Mouse (Mus musculus): ENCODE results near the gene Entpd1.

Gene Entpd1

GRCm38 (mm10) chr19:40665778-40666177 is 53.6 kb downstream of the Entpd1 start:
- DNase-seq (ENCODE audit: low spot score) = no peak

- no peak for DNase-seq (ENCODE audit: low spot score)
Measured at GRCm38 (mm10) chr19:40667111-40667510, 54.9 kb downstream of the Entpd1 start.

GRCm38 (mm10) chr19:40675329-40675728 is 63.2 kb downstream of the Entpd1 start:
- no peak for DNase-seq (ENCODE audit: low spot score)

- no peak for DNase-seq (ENCODE audit: low spot score)
Measured at GRCm38 (mm10) chr19:40678087-40678486, 65.9 kb downstream of the Entpd1 start.

GRCm38 (mm10) chr19:40678532-40679307 is 66.6 kb downstream of the Entpd1 start:
- DNase-seq (ENCODE audit: low spot score) = no peak

- no peak for DNase-seq (ENCODE audit: low spot score)
Measured at GRCm38 (mm10) chr19:40679632-40680031, 67.5 kb downstream of the Entpd1 start.

GRCm38 (mm10) chr19:40684124-40684523 is 72.0 kb downstream of the Entpd1 start:
- no peak for DNase-seq (ENCODE audit: low spot score)

GRCm38 (mm10) chr19:40684566-40684965 is 72.4 kb downstream of the Entpd1 start:
- DNase-seq (ENCODE audit: low spot score) = no peak

GRCm38 (mm10) chr19:40687291-40687927 is 75.2 kb downstream of the Entpd1 start:
- DNase-seq (ENCODE audit: low spot score) = no peak

GRCm38 (mm10) chr19:40693201-40693600 is 81.0 kb downstream of the Entpd1 start:
- no peak for DNase-seq (ENCODE audit: low spot score)

GRCm38 (mm10) chr19:40696116-40696515 is 84.0 kb downstream of the Entpd1 start:
- DNase-seq (ENCODE audit: low spot score) = no peak

- no peak for DNase-seq (ENCODE audit: low spot score)
Measured at GRCm38 (mm10) chr19:40698103-40698853, 86.1 kb downstream of the Entpd1 start.

GRCm38 (mm10) chr19:40699816-40700215 is 87.7 kb downstream of the Entpd1 start:
- DNase-seq (ENCODE audit: low spot score) = no peak

GRCm38 (mm10) chr19:40702406-40702805 is 90.2 kb downstream of the Entpd1 start:
- no peak for DNase-seq (ENCODE audit: low spot score)

- no peak for DNase-seq (ENCODE audit: low spot score)
Measured at GRCm38 (mm10) chr19:40712889-40713628, 100.9 kb downstream of the Entpd1 start.

GRCm38 (mm10) chr19:40714700-40715099 is 102.5 kb downstream of the Entpd1 start:
- no peak for DNase-seq (ENCODE audit: low spot score)

GRCm38 (mm10) chr19:40716981-40717380 is 104.8 kb downstream of the Entpd1 start:
- no peak for DNase-seq (ENCODE audit: low spot score)

GRCm38 (mm10) chr19:40719439-40720105 is 107.4 kb downstream of the Entpd1 start:
- no peak for DNase-seq (ENCODE audit: low spot score)

GRCm38 (mm10) chr19:40720381-40720780 is 108.2 kb downstream of the Entpd1 start:
- DNase-seq (ENCODE audit: low spot score) = no peak

- peak; percentile 46 for DNase-seq (ENCODE audit: low spot score)
Measured at GRCm38 (mm10) chr19:40722137-40723038, 110.2 kb downstream of the Entpd1 start.
